Mouse (Mus musculus): ENCODE data around the gene Pde4d.

- TF ChIP-seq CTCF (IDR thresholded peaks at IDR 0.05; ENCODE audit: borderline replicate concordance, insufficient read depth, low read depth, low read length) (no peak), POLR2A (IDR thresholded peaks at IDR 0.05; ENCODE audit: borderline replicate concordance, insufficient read depth, low read length) (no peak)
Observed at GRCm38 (mm10) chr13:109506754-109507153, 1057.0 kb downstream of the Pde4d start.
